Mouse (Mus musculus) intestine, postnatal 0 days (tissue): ENCODE measurements around the gene Cnot11. TPM values are rescaled to one million over a fixed set of nuclear protein-coding genes. Genes with fewer than 3 reads are reported as not detected.

Source experiments
- ATAC-seq: fragments of 200-750 bp; cut with Nextera tagmentation; 2 replicates; pipeline ENCODE4 v1.8.0; 2017; ENCODE audit warnings: mild to moderate bottlenecking, moderate TSS enrichment, moderate library complexity
- H3K27ac ChIP-seq: fragments of 300-500 bp; sonication (generic); 2 replicates; pipeline ENCODE4 v1.5.1; 2014; ENCODE audit warnings: mild to moderate bottlenecking, low read depth, low read length, moderate library complexity
- H3K27me3 ChIP-seq: fragments of 300-500 bp; sonication (generic); replicated peaks from 2 replicates; pipeline ENCODE4 v1.6.1; 2014; ENCODE audit warnings: low read length, mixed read lengths; ENCODE audit not compliant: control insufficient read depth, insufficient read depth
- H3K36me3 ChIP-seq: fragments of 300-500 bp; sonication (generic); 2 replicates; pipeline ENCODE4 v1.6.1; 2014; ENCODE audit warnings: mild to moderate bottlenecking, moderate library complexity; ENCODE audit not compliant: control insufficient read depth, insufficient read depth
- H3K4me1 ChIP-seq: fragments of 300-500 bp; sonication (generic); replicated peaks from 2 replicates; pipeline ENCODE4 v1.6.1; 2014; ENCODE audit warnings: antibody characterized with exemption, low read length, mixed read lengths; ENCODE audit not compliant: control insufficient read depth, insufficient read depth
- H3K4me2 ChIP-seq: fragments of 300-500 bp; sonication (generic); replicated peaks from 2 replicates; pipeline ENCODE4 v1.6.1; 2014; ENCODE audit warnings: low read depth, mild to moderate bottlenecking, moderate library complexity
- H3K4me3 ChIP-seq: fragments of 300-500 bp; sonication (generic); 2 replicates; pipeline ENCODE4 v1.5.1; 2014; ENCODE audit warnings: low read depth, low read length
- H3K9ac ChIP-seq: fragments of 300-500 bp; sonication (generic); 2 replicates; pipeline ENCODE4 v1.6.1; 2014; ENCODE audit warnings: mild to moderate bottlenecking, low read depth, low read length
- H3K9me3 ChIP-seq: fragments of 300-500 bp; sonication (generic); 2 replicates; pipeline ENCODE4 v1.6.1; 2016; ENCODE audit warnings: mixed run types; ENCODE audit not compliant: control insufficient read depth
- CTCF ChIP-seq: sonication (generic); IDR thresholded peaks from 2 replicates; pipeline ENCODE4 v1.5.1; 2016; ENCODE audit warnings: low read depth, mild to moderate bottlenecking, control low read depth, antibody characterized with exemption, moderate library complexity
- WGBS: fragments of 180-500 bp; shearing (Covaris S2); extraction: QIAGEN DNeasy Blood & Tissue Kit; methylation state at CpG from one replicate; pipeline ENCODE4 v1.1.7; 2014; 5-methylcytosine and 5-hydroxymethylcytosine counted together
- polyA plus RNA-seq: library from polyadenylated mRNA; unstranded; fragments of >200 nt; fragmentation: Nextera tagmentation; extraction: Ambion mirVana; gene quantifications from 2 replicates; pipeline ENCODE4 v1.2.1, GENCODE M21; 2015

The Cnot11 gene
- polyA plus RNA-seq, 1 experiment from 2014 or later: 13.5 TPM

DNA sequence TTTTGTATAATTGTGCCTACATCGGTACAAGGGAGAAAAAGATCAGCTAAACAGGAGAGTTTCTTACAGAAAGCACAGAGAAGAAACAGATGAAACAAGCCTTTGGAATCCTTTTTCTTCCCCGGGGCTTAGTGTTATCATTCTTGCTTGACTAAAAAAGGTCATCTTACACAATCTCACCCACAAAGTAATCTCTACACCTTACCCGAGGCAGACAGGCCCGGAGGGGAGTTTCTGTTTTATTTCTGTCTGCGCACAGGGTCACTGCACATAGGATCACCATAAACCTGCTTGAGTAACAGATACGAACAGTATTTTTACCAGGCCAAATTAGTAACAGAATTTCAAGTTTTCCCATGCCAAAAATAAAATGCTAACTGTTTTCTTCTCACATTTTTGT lies 36.9 kb downstream of the Cnot11 start:
- no peaks in the 10 kb centered on the region for H3K9me3 ChIP-seq
- 27% methylated on average over 6 of the region's 6 CpGs for WGBS
- no peaks in the 10 kb centered on the region; the same call in 1 of the 2 replicates for H3K4me1 ChIP-seq
- no peaks in the 10 kb centered on the region for H3K27me3 ChIP-seq
- no peak for TF ChIP-seq CTCF
- no peak overlapping the region for H3K4me2 ChIP-seq
- no peak overlapping the region for H3K27ac ChIP-seq
- no peak overlapping the region for H3K4me3 ChIP-seq
- no peak overlapping the region for H3K9ac ChIP-seq
- H3K36me3 ChIP-seq: no peaks in the 10 kb centered on the region
- no peak for ATAC-seq

DNA sequence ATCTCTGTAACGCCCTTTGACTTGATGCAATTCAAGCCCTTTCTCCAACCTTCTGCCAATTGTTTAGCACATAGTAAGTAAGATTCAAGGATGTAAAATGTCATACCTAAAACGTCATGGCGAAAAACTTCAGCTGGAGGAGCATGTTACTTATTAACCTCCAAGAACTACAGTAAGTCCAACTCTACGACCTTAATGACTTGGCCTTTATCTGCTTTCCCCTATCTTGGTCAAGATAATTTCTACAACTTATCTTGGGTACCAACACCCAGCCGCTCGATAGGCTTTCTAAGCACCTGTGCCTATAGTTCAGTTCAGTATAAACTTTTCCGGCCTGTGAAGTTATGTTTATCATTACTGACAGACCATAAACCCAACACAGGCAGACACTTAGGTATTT lies 39.1 kb downstream of the Cnot11 start:
- peak; percentile 6; the same call in 1 of the 2 replicates for ATAC-seq
- H3K4me1 ChIP-seq: peaks cover 3% of the 10 kb centered on the region

DNA sequence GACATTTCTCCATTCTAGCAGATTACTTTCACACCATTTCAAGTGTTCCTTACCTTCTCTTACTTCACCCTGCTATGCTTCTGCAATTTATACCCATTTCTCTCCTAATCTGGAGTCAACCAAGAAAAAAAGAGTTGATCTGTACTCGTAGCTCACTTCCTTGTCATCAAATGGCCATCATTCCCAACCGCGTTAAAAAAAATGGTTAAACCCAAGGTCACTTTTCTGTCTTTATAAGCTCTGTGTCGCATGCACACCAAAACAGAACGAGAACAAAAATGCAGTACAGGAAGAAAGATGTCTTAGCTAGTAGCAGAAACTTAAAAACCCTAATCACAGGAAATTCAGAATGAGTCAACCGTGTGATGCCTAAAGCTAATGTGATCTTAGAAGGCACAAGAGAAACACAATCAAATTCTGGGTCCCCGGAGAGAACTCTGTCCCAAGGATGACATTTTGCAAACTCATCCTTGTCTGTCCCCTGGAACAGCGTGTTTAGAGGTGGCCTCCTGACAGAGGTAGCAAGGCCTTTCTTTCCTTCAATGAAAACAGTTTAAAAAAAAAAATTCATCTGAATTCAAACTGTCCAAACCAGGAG lies 41.1 kb downstream of the Cnot11 start:
- peak overlapping the region; percentile 93 for H3K4me3 ChIP-seq
- H3K4me1 ChIP-seq: peaks cover 7% of the 10 kb centered on the region
- no peak for TF ChIP-seq CTCF
- no peaks in the 10 kb centered on the region for H3K27me3 ChIP-seq
- H3K4me2 ChIP-seq: peak overlapping the region; percentile 96
- 9% methylated on average over 8 of the region's 8 CpGs for WGBS
- no peaks in the 10 kb centered on the region for H3K36me3 ChIP-seq
- H3K27ac ChIP-seq: no peak overlapping the region; the same call in 1 of the 2 replicates
- H3K9ac ChIP-seq: peak overlapping the region; percentile 90
- ATAC-seq: no peak
- no peaks in the 10 kb centered on the region for H3K9me3 ChIP-seq

More for the DNA sequence above, 39.1 kb downstream of the Cnot11 start:
- H3K4me2 ChIP-seq: peak overlapping the region; percentile 25
- no peaks in the 10 kb centered on the region for H3K9me3 ChIP-seq
- no peak overlapping the region for H3K27ac ChIP-seq
- no peaks in the 10 kb centered on the region for H3K36me3 ChIP-seq
- WGBS: 38% methylated on average over 7 of the region's 7 CpGs
- H3K9ac ChIP-seq: no peak overlapping the region
- H3K27me3 ChIP-seq: no peaks in the 10 kb centered on the region
- no peak overlapping the region for H3K4me3 ChIP-seq
- TF ChIP-seq CTCF: no peak

DNA sequence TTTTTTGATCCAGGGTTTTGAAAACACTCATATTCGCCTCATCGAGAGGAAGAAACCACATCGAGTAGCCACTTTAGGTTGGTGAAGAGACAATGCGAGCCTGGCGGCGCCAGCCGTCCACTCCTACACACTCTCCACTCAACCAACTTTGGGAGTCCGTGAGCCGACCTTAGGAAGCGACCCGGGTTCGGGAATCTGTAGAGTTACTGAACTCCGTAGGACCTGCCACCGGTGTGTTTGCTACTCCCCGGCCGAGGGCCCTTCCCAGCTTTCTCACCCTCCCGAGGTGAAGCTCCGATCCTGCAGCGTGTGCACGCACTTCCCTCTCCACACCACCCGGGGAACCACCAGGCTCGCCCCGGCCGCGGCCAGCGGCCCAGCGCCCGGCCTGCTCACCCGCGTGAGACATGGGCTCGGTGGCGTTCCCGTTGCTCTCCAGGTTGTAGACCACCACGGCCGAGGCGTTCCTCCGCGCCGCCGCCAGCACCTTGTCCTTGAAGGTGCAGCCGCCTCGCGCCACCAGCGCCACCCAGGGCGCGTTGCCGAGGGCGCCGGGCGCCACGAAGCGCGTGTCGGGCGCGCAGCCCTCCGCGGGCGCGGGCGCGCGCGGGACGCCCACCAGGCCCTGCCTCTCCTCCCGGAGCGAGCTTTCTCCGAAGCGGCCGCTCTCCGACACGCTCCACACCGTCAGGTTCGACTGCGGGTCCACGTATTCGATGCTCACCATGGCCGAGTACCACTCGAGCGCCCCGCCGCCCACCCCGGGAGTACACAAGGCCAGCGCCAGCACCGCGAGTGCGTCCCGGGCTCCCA lies 41.8 kb downstream of the Cnot11 start:
- peak overlapping the region; percentile 90 for H3K9ac ChIP-seq
- H3K4me2 ChIP-seq: peak overlapping the region; percentile 96
- H3K9me3 ChIP-seq: no peaks in the 10 kb centered on the region
- peaks cover 7% of the 10 kb centered on the region; the same call in 1 of the 2 replicates for H3K4me1 ChIP-seq
- peak overlapping the region; percentile 93 for H3K27ac ChIP-seq
- WGBS: under 1% methylated on average over 85 of the region's 88 CpGs
- peak; percentile 67 for ATAC-seq
- no peaks in the 10 kb centered on the region for H3K36me3 ChIP-seq
- peak; percentile 37 for TF ChIP-seq CTCF
- H3K4me3 ChIP-seq: peak overlapping the region; percentile 93
- no peaks in the 10 kb centered on the region for H3K27me3 ChIP-seq

DNA sequence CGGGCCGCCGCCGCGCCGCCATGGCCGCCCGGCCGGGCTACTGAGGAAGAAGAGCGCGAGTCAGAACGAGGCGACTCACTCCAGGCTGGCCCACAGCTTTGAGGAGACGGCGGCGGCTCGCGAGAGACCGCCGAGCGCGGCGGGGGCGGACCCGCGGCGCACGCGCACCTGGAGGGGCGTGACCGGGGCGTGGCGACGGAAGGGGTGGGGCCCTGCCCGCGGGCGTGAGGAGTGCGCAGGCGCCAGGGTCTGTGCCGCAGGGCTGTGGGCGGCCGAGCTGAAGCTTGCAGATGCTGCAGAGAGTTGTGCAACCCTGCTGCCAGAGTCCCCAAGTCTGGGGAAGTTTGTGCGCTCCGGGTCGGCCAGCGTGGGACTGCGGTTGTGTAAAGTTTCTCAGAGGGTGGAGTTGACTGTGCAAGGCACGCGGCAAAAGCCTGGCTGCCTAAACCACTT lies 42.5 kb downstream of the Cnot11 start, which contains the start of gene Rnf149:
Gene Rnf149, minus strand, starts transcription at position 153 of the 453 bp plus-strand sequence.
- Histone ChIP-seq H3K36me3 (no peaks in the 10 kb centered on the region), H3K4me2 (peak within 1 kb of the TSS; percentile 96), H3K9ac (peak within 1 kb of the TSS; percentile 90), H3K4me1 (peaks cover 7% of the 10 kb centered on the region; the same call in 1 of the 2 replicates), H3K27ac (peak within 1 kb of the TSS; percentile 93), H3K27me3 (no peaks in the 10 kb centered on the region), H3K4me3 (peak within 1 kb of the TSS; percentile 93), H3K9me3 (no peaks in the 10 kb centered on the region)
- WGBS: under 1% methylated on average over 45 of the region's 49 CpGs
- peak; percentile 94 for ATAC-seq
- no peak for TF ChIP-seq CTCF

DNA sequence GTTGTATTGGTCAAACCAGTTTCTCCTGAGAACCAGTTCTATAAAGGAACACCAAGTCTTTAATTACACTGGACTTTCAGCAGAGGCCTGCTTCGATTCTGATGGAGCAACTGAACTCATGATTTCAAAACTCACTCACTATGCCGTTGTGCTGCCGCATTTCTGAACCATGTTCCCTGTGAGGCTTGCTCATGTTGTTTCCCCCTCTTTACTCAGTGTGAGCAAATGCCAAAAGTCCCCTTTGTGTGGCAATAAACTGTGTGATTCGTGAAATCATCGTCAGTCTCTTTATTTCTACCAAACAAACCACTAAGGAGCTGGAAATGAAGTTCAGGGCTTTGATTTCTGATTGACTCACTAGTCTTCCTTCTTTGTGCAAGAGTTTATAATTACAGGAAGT lies 43.7 kb downstream of the Cnot11 start:
- no peaks in the 10 kb centered on the region for H3K9me3 ChIP-seq

More for the DNA sequence above, 43.7 kb downstream of the Cnot11 start:
- Histone ChIP-seq H3K4me1 (peaks cover 7% of the 10 kb centered on the region; the same call in 1 of the 2 replicates), H3K9ac (no peak overlapping the region), H3K4me2 (no peak overlapping the region), H3K27me3 (no peaks in the 10 kb centered on the region), H3K27ac (peak overlapping the region; percentile 60), H3K36me3 (no peaks in the 10 kb centered on the region), H3K4me3 (no peak overlapping the region)
- no peak for ATAC-seq
- WGBS: 42% methylated on average over 5 of the region's 5 CpGs
- no peak for TF ChIP-seq CTCF
